Mouse (Mus musculus) embryonic facial prominence, embryonic 12.5 days (tissue): ENCODE results near the gene Rab37. TPM values are rescaled to one million over a fixed set of nuclear protein-coding genes. Genes with fewer than 3 reads are reported as not detected.

Source experiments
- ATAC-seq: fragments of 200-750 bp; cut with Nextera tagmentation; 2 replicates; pipeline ENCODE4 v1.8.0; 2017; ENCODE audit not compliant: insufficient number of reproducible peaks, insufficient read depth, low FRiP score, low TSS enrichment
- H3K27ac ChIP-seq: fragments of 300-500 bp; sonication (generic); 2 replicates; pipeline ENCODE4 v1.5.1; 2016; ENCODE audit warnings: mild to moderate bottlenecking
- H3K27me3 ChIP-seq: fragments of 300-500 bp; sonication (generic); 2 replicates; pipeline ENCODE4 v1.6.1; 2016; ENCODE audit warnings: mild to moderate bottlenecking, moderate library complexity
- H3K36me3 ChIP-seq: fragments of 300-500 bp; sonication (generic); 2 replicates; pipeline ENCODE4 v1.6.1; 2016; ENCODE audit warnings: mild to moderate bottlenecking
- H3K4me1 ChIP-seq: fragments of 300-500 bp; sonication (generic); 2 replicates; pipeline ENCODE4 v1.6.1; 2016
- H3K4me2 ChIP-seq: fragments of 300-500 bp; sonication (generic); replicated peaks from 2 replicates; pipeline ENCODE4 v1.6.1; 2016; ENCODE audit warnings: mild to moderate bottlenecking, moderate library complexity
- H3K4me3 ChIP-seq: fragments of 300-500 bp; sonication (generic); 2 replicates; pipeline ENCODE4 v1.5.1; 2016; ENCODE audit warnings: mild to moderate bottlenecking
- H3K9ac ChIP-seq: fragments of 300-500 bp; sonication (generic); 2 replicates; pipeline ENCODE4 v1.6.1; 2016; ENCODE audit warnings: mild to moderate bottlenecking, moderate library complexity
- H3K9me3 ChIP-seq: fragments of 300-500 bp; sonication (generic); 2 replicates; pipeline ENCODE4 v1.6.1; 2016; ENCODE audit warnings: mild to moderate bottlenecking, moderate library complexity
- WGBS: fragments of 180-500 bp; shearing (Covaris S2); methylation state at CpG from one replicate; pipeline ENCODE4 v1.1.7; 2016; 5-methylcytosine and 5-hydroxymethylcytosine counted together
- polyA plus RNA-seq: library from polyadenylated mRNA; unstranded; fragments of >200 nt; fragmentation: Nextera tagmentation; extraction: Ambion mirVana; gene quantifications from 2 replicates; pipeline ENCODE4 v1.2.1, GENCODE M21; 2016

Rab37 gene
- polyA plus RNA-seq, 1 experiment from 2014 or later: 2.1 TPM

DNA sequence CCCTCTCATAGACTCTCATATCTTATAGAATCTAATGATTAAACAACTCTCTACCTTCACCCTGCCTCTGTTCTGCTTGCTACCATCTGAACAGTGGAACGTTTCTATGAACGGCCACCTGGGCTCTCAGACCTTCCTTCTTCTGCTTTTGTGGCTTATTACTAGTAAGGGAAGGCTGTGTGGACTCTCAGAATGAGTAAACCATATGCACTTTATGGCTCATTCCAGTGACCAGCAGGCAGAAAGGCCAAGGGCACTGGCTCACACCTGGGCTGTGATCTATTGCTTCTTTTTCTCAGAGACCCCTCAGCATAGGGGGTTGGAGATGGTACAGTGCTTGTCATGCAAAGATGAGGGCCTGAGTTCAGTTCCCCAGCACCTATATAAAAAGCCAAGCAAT lies 15.4 kb downstream of the Rab37 start:
- no peak overlapping the region for H3K4me3 ChIP-seq
- peaks cover 11% of the 10 kb centered on the region for H3K4me1 ChIP-seq
- H3K36me3 ChIP-seq: no peaks in the 10 kb centered on the region
- no peak for ATAC-seq
- 93% methylated on average over 2 of the region's 2 CpGs for whole genome bisulfite sequencing
- no peak overlapping the region for H3K27ac ChIP-seq
- no peaks in the 10 kb centered on the region for H3K9me3 ChIP-seq
- H3K9ac ChIP-seq: no peak overlapping the region
- H3K27me3 ChIP-seq: no peaks in the 10 kb centered on the region
- no peak overlapping the region for H3K4me2 ChIP-seq

DNA sequence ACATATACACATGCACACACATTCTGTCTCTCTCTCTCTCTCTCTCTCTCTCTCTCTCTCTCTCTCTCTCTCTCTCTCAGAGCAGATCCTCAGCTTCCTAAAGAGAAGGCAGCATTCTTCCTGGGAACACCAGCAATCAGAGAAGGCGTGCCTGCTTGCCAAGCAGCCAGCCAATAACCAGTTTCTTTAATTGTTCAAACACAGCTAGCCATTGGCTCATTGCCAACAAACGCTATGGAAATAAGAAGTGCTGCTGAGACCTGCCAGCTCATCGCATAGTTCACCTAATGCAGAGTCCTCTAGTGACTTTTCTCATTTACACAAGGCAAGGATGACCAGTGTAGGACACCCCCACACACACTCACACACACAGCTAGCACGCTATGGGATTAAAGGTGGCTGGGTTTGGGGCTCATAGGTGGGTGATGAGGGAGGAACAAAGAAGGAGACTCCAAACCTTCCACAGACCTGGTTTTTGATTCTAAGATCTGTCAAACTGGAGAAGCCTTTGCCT lies 16.2 kb downstream of the Rab37 start:
- Histone ChIP-seq H3K27me3 (no peaks in the 10 kb centered on the region), H3K27ac (no peak overlapping the region), H3K4me1 (peaks cover 15% of the 10 kb centered on the region), H3K4me2 (no peak overlapping the region), H3K9ac (no peak overlapping the region), H3K4me3 (no peak overlapping the region), H3K36me3 (no peaks in the 10 kb centered on the region), H3K9me3 (no peaks in the 10 kb centered on the region)
- ATAC-seq: no peak
- WGBS: 48% methylated on average over 4 of the region's 4 CpGs

DNA sequence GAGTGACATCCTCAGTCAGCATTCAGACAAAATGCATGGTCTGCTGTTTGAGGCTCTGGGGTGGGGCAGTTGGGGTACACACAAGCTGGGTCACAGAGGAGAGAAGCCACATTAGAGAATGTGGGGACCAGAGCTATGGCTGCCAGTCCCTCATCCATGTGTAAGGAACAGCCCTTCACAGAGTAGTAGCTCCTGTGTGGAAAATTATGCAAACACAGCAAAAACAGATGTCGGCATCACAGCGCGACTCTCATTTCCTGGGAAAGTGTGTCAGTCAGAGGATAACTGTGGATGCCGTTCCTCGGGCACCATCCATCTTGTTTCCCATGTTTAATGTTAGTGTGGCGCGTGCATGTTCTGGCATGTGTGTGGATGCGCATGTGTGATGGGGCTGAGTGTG lies 16.9 kb downstream of the Rab37 start:
- H3K27me3 ChIP-seq: no peaks in the 10 kb centered on the region
- ATAC-seq: no peak
- H3K9me3 ChIP-seq: no peaks in the 10 kb centered on the region
- no peak overlapping the region for H3K4me2 ChIP-seq
- H3K4me1 ChIP-seq: peaks cover 15% of the 10 kb centered on the region
- 82% methylated on average over 8 of the region's 8 CpGs for WGBS
- H3K9ac ChIP-seq: no peak overlapping the region
- no peaks in the 10 kb centered on the region for H3K36me3 ChIP-seq
- no peak overlapping the region for H3K4me3 ChIP-seq
- H3K27ac ChIP-seq: no peak overlapping the region

DNA sequence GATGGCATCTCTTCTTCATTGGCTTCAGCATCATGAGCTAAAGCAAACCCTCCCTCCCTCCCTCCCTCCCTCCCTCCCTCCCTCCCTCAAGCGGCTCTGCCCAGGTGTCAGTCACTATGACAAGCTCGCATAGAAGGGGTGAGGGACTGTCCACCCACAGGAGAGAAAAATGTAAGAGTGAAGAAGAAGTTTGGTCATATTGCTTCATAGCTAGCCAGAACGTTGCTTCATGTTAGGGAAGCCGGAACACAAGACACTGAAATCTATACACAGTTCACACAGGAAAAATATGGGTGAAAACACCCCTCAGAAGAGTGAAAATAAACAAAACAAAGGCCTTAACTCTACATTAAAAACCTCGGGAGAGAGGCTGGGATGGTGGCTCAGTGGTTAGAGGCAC lies 19.0 kb downstream of the Rab37 start:
- WGBS: 69% methylated on average over 4 of the region's 5 CpGs
- no peak overlapping the region for H3K4me2 ChIP-seq
- H3K36me3 ChIP-seq: no peaks in the 10 kb centered on the region
- peaks cover 10% of the 10 kb centered on the region for H3K4me1 ChIP-seq
- H3K4me3 ChIP-seq: no peak overlapping the region
- no peaks in the 10 kb centered on the region for H3K27me3 ChIP-seq
- no peaks in the 10 kb centered on the region for H3K9me3 ChIP-seq
- no peak overlapping the region for H3K9ac ChIP-seq
- ATAC-seq: no peak
- H3K27ac ChIP-seq: no peak overlapping the region

DNA sequence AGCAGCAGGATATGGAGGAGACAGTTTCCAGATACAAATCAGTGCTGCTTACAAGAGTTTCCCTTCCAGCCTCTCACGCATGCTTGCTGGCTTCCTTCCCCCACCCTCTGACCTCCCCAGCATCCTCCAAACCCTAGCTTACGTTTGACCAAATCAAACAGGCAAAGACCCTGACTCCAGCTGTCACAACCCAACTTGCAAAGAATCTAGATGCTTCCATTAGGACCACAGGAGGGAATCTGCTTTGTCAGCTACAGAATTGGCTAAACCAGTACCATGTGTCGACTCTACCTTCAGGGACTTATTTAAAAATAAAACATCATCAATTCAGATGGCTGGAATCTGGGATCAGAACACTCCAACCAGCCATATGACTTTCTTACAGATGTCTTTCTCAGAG lies 21.0 kb downstream of the Rab37 start:
- no peak overlapping the region for H3K9ac ChIP-seq
- H3K9me3 ChIP-seq: no peaks in the 10 kb centered on the region
- no peaks in the 10 kb centered on the region for H3K27me3 ChIP-seq
- 0 out of 2 replicates have a peak overlapping the region, but pooled peaks have one; percentile 41 for H3K27ac ChIP-seq
- no peak overlapping the region for H3K4me3 ChIP-seq
- H3K4me1 ChIP-seq: peaks cover 10% of the 10 kb centered on the region
- WGBS: 23% methylated on average over 3 of the region's 3 CpGs
- no peak overlapping the region for H3K4me2 ChIP-seq
- no peaks in the 10 kb centered on the region for H3K36me3 ChIP-seq
- ATAC-seq: no peak

DNA sequence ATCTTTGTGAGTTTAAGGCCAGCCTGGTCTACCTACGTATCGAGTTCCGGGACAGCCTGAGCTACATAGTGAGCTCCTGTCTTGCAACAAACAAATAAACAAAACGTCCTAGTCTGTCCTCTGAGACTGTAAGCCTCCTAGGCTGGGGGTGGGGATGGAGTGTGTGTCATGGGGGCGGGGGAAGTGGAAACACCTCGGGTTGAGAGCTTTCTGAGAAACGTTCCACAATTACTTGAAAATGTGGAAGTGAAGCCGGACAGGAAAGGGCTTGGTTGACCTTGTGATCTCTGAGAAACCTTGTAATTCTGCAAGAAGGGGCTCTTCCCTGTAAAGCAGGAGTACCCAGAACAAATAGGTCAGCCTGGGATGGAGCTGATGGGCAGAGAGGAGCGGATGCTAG lies 28.2 kb downstream of the Rab37 start:
- Histone ChIP-seq H3K4me2 (no peak overlapping the region), H3K36me3 (no peaks in the 10 kb centered on the region), H3K9ac (no peak overlapping the region), H3K9me3 (no peaks in the 10 kb centered on the region), H3K27ac (no peak overlapping the region), H3K27me3 (no peaks in the 10 kb centered on the region), H3K4me1 (no peaks in the 10 kb centered on the region), H3K4me3 (no peak overlapping the region)
- WGBS: 70% methylated on average over 9 of the region's 9 CpGs
- ATAC-seq: no peak

DNA sequence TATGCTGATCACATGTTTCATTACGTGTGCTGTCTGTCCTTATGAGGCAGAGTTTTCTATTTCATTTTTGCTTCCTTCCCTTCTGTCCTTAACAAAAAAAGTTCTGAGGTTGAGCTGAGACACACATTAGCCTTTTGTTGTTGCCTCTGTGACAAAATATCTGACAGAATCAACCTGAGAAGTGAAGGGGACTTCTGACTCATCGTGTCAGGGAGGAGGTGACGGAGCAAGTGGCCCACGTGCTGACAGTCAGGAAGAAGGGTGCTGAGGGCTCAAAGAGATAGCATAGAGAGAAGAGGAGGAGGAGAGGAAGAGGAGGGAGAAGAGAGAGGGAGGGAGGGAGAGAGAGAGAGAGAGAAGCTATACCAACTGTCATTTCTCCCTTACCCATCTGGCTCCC lies 37.3 kb downstream of the Rab37 start:
- ATAC-seq: no peak
- Histone ChIP-seq H3K27ac (no peak overlapping the region), H3K9me3 (no peaks in the 10 kb centered on the region), H3K9ac (no peak overlapping the region), H3K36me3 (no peaks in the 10 kb centered on the region), H3K4me1 (no peaks in the 10 kb centered on the region), H3K4me2 (no peak overlapping the region), H3K27me3 (no peaks in the 10 kb centered on the region), H3K4me3 (no peak overlapping the region)
- 69% methylated on average over 4 of the region's 4 CpGs for WGBS

DNA sequence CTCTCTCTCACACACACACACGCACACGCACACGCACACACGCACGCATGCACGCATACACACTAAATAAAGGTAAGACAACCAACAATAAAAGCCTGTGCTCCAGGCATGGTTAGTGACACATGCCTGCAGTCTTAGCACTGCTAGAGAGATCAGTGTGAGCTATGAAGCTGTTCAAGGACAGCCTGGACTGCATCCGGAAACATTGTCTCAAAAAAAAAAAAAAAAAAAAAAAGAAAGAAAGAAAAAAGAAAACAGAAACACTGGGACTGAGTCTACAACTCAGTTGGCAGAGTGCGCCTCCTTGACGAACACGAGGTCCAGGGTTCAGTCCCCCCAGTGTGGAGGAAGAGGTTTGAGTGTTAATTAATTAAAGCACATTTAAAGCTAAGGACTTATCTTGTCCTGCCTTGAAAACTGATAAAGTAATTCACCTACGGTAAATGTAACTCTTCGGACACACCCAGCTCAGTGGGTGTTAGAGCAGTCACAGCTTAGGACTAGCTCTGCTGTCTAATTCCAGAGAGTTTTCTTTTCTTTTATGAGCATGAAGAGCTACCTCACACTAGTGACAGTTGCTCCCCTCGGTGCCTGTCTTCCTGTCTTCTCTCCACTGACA lies 38.4 kb downstream of the Rab37 start:
- no peak for ATAC-seq

DNA sequence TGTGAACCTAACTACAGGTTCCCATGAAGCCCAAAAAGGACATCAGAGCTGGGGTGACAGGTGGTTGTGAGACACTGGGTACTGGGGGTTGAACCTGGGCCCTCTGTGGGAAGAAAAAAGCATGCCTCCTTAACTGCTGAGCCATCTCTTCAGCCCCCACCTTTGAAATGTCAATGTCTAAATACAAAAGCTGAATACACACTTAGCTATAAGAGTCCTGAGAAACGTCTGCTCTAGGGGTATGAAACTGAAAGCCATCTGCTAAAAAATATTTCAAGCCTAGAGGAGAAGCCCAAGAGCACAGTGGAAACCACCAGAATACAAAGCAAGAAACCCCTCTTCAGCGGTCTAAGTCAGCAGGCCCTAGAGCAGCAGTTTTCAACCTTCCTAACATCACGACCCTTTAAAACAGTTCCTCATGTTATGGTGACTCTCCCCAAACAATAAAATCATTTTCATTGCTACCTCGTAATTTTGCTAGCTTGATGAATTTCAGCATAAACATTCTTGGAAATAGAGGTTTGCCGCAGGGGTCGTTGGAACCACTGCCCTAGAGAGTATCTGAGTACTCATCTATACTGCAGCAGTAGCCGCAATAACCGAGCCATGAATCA lies 40.6 kb downstream of the Rab37 start:
- Histone ChIP-seq H3K4me3 (no peak overlapping the region), H3K27ac (no peak overlapping the region), H3K9ac (no peak overlapping the region), H3K4me1 (no peaks in the 10 kb centered on the region), H3K27me3 (no peaks in the 10 kb centered on the region), H3K36me3 (no peaks in the 10 kb centered on the region), H3K4me2 (no peak overlapping the region), H3K9me3 (no peaks in the 10 kb centered on the region)
- 80% methylated on average over 8 of the region's 8 CpGs for WGBS
- ATAC-seq: no peak

More for the DNA sequence above, 38.4 kb downstream of the Rab37 start:
- Histone ChIP-seq H3K36me3 (no peaks in the 10 kb centered on the region), H3K4me2 (no peak overlapping the region), H3K4me3 (no peak overlapping the region), H3K27ac (no peak overlapping the region), H3K9ac (no peak overlapping the region), H3K9me3 (no peaks in the 10 kb centered on the region), H3K27me3 (no peaks in the 10 kb centered on the region), H3K4me1 (no peaks in the 10 kb centered on the region)
- 88% methylated on average over 13 of the region's 13 CpGs for WGBS

DNA sequence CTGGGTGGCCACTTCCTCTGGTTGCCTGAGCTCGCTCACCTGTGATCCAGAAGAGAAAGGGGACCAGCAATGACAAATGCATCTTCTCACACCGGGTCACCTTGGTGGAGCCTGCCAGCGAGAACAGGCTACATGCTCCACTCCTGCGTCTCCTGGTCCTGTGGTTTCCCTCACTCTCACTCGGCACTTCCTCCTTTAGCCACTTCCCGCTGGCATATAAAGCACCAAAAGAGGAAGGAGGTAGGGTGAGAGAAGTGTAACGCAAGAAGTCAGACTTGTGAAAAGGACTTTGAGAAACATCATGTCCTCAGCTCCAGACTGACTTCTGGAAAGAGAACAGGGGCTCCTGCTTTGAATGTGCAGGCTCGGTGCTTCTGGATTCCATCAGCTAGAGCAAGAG lies 42.6 kb downstream of the Rab37 start, which contains the start of gene Cd300lf:
Gene Cd300lf (minus strand): TSS at position 193 of the 400 bp plus-strand sequence.
- Histone ChIP-seq H3K4me3 (no peak within 1 kb of the TSS), H3K27ac (no peak within 1 kb of the TSS), H3K36me3 (no peaks in the 10 kb centered on the region), H3K4me2 (no peak within 1 kb of the TSS), H3K4me1 (no peaks in the 10 kb centered on the region), H3K27me3 (no peaks in the 10 kb centered on the region), H3K9ac (no peak within 1 kb of the TSS), H3K9me3 (no peaks in the 10 kb centered on the region)
- WGBS: 81% methylated on average over 8 of the region's 8 CpGs
- no peak for ATAC-seq

DNA sequence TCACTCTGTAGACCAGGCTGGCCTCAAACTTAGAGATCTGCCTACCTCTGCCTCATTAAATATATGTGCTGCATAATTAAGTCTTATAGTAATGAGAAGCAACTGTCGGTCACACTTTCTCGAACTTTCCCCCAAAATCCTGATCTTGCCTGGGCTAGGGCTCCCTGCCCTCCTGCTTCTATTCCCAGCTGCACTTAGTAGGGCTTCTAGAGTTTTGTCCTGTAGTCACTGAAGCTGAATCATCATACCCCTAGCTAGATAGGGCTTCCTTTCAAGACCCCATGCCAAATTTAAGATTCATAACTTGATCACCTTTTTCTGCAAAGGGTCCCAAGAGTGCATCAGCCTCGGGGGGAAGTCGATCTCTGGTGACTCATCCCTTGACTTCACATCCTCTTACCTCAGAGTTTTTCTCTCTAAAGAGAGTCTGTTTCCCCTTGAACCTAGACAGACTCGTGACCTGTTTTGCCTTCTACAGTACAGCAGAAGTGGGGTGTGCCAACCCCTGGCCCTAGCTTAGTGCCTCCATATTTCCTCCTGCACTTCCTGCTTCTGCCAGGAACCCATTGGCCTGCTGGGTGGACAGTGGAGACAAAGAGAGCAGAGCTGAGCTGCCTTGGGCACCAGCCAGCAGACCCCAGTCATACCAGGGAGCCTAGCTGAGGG lies 47.5 kb downstream of the Rab37 start:
- no peaks in the 10 kb centered on the region; the same call in 1 of the 2 replicates for H3K27me3 ChIP-seq
- no peaks in the 10 kb centered on the region for H3K36me3 ChIP-seq

DNA sequence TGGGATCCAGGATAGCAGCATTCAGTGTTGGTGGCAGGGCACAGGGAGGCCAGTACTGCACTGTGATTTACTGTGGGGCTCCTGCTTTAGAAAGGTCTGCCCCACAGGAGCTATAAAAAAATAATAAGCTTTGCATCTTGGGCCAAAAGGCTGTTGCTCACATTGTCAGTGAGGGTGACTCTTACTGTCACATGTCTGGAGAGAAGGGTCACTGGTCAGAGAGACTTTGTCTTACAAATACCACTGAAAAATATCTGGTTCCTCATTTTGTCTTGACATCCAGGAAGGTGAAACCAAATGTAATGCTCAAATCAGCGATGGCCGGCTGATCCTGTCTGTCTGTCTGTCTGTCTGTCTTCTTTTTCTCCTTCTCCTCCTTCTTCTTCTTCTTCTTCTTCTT lies 50.7 kb downstream of the Rab37 start:
- no peaks in the 10 kb centered on the region for H3K9me3 ChIP-seq
- no peak for ATAC-seq
- H3K4me1 ChIP-seq: no peaks in the 10 kb centered on the region
- H3K36me3 ChIP-seq: no peaks in the 10 kb centered on the region
- no peak overlapping the region for H3K4me2 ChIP-seq
- H3K4me3 ChIP-seq: no peak overlapping the region
- H3K27me3 ChIP-seq: no peaks in the 10 kb centered on the region; the same call in 1 of the 2 replicates
- no peak overlapping the region for H3K9ac ChIP-seq
- WGBS: 76% methylated on average over 2 of the region's 2 CpGs
- no peak overlapping the region for H3K27ac ChIP-seq

More for the DNA sequence above, 47.5 kb downstream of the Rab37 start:
- no peak overlapping the region for H3K4me2 ChIP-seq
- 75% methylated on average over 5 of the region's 5 CpGs for whole genome bisulfite sequencing
- H3K4me3 ChIP-seq: no peak overlapping the region
- no peak overlapping the region for H3K9ac ChIP-seq
- no peaks in the 10 kb centered on the region for H3K4me1 ChIP-seq
- no peak overlapping the region for H3K27ac ChIP-seq
- no peak for ATAC-seq
- H3K9me3 ChIP-seq: no peaks in the 10 kb centered on the region
